9 mouse cellular contexts compared by ENCODE assay signal in genomic region chr5:136045987-136046386, GRCm38 (mm10). TPM values are rescaled to one million over a fixed set of nuclear protein-coding genes. Genes with fewer than 3 reads are reported as not detected.
DNase-seq lines count a peak whose midpoint lies in the region; ATAC-seq and TF ChIP-seq lines count a peak whose summit lies in the region.
"Had no signal": no experiment of that assay in that cellular context is flagged by ENCODE, and none has a peak within 500 bp of the region (broad histone marks: within the 10 kb centered on the region; RNA-seq: fewer than 3 reads in every experiment).

No protein-coding gene starts in this region.

- no peak for ATAC-seq in liver, postnatal 0 days

- H3K9me3 ChIP-seq in liver, postnatal 0 days (ENCODE audit: low read length) = no peaks in the 10 kb centered on the region

- H3K4me1 ChIP-seq in liver, postnatal 0 days (ENCODE audit: insufficient read depth) = no peaks in the 10 kb centered on the region

- no peaks in the 10 kb centered on the region for H3K27me3 ChIP-seq in liver, postnatal 0 days (ENCODE audit: insufficient read depth, low read length)

- H3K27ac ChIP-seq in liver, postnatal 0 days (ENCODE audit: low read depth) = no peak overlapping the region

- no peak overlapping the region for H3K4me3 ChIP-seq in liver, postnatal 0 days (ENCODE audit: low read depth, low read length)

- no peak overlapping the region for H3K4me2 ChIP-seq in liver, postnatal 0 days (ENCODE audit: low read depth, low read length)

- TF ChIP-seq CTCF in liver, postnatal 0 days (IDR thresholded peaks at IDR 0.05; ENCODE audit: low read depth) = peak; percentile 83

- H3K36me3 ChIP-seq in liver, postnatal 0 days (replicated peaks; ENCODE audit: insufficient read depth, low read length) = no peaks in the 10 kb centered on the region

- TF ChIP-seq EP300 in liver, postnatal 0 days (IDR thresholded peaks at IDR 0.05; ENCODE audit: low read depth) = no peak

- H3K9ac ChIP-seq in liver, postnatal 0 days (replicated peaks) = no peak overlapping the region

- 3% methylated on average over 10 of the region's 10 CpGs for whole genome bisulfite sequencing in liver, postnatal 0 days (ENCODE audit: insufficient replicate concordance)

- DNase-seq in CD8-positive naive resting alpha-beta T cell, adult 2 months (ENCODE audit: low read depth in 2 of 2, low spot score in 2 of 2) = peak; percentile 68 to 86
- peak; percentile 82 for DNase-seq in adrenal gland, adult 2 months
- DNase-seq in embryo, embryonic 11.5 days (ENCODE audit: low read depth, low spot score) = peak; percentile 69
- peak; percentile 75 to 93 for DNase-seq in heart, adult 18-20 months
- peak; percentile 95 for DNase-seq in kidney, postnatal 10 days
- DNase-seq in liver, postnatal 0 days = peak; percentile 87
- peak; percentile 70 for DNase-seq in retina, postnatal 7 days (ENCODE audit: low read depth, low spot score)
- DNase-seq in urinary bladder, adult 18-20 months (ENCODE audit: low spot score in 2 of 2) = peak; percentile 71 to 90

RNA-seq across cellular contexts. Expression of gene Upk3b, which starts 7.7 kb away (rescaled TPM):
- 10 to 100 TPM in 1 of 2 experiments, 1 to 10 TPM in 1; 8.8 to 10.8 TPM for total RNA-seq in adrenal gland, adult 2 months (2021)
- 8.5 and 8.9 TPM in 2 replicates for polyA plus RNA-seq in adrenal gland, adult 2 months (2012; rRNA removed)
- 10 to 100 TPM; 11.1 to 23.7 TPM for total RNA-seq in heart, adult 18-20 months (2021)
- 4.0 and 4.7 TPM in 2 replicates for polyA plus RNA-seq in liver, postnatal 0 days (2015; fragmentation: Nextera tagmentation; extraction: Ambion mirVana)
- total RNA-seq: left cerebral cortex, adult 8-10 months had no signal

RNA-seq across cellular contexts. Expression of gene Upk3bl, which starts 8.3 kb away (rescaled TPM):
- total RNA-seq in adrenal gland, adult 2 months (2021) = under 1 TPM in 1 of 2 experiments, not detected in 1; 0.35 TPM
- polyA plus RNA-seq in adrenal gland, adult 2 months (2012; rRNA removed) = 0.30 TPM in 1 of 2 replicates, not detected in the other
- not detected for total RNA-seq in heart, adult 18-20 months (2021)
- not detected in 2 replicates for polyA plus RNA-seq in liver, postnatal 0 days (2015; fragmentation: Nextera tagmentation; extraction: Ambion mirVana)

RNA-seq across cellular contexts. Expression of gene Rasa4, which starts 37.7 kb away (rescaled TPM):
- total RNA-seq in adrenal gland, adult 2 months (2021) = 10 to 100 TPM; 10.5 to 14.7 TPM
- polyA plus RNA-seq in adrenal gland, adult 2 months (2012; rRNA removed) = 29.5 and 34.4 TPM in 2 replicates
- total RNA-seq in heart, adult 18-20 months (2021) = 1 to 10 TPM; 4.8 to 5.4 TPM
- 2.1 TPM in 2 replicates for polyA plus RNA-seq in liver, postnatal 0 days (2015; fragmentation: Nextera tagmentation; extraction: Ambion mirVana)

RNA-seq across cellular contexts. Expression of gene Dtx2, which starts 51.4 kb away (rescaled TPM):
- 10 to 100 TPM; 13.6 to 19.0 TPM for total RNA-seq in adrenal gland, adult 2 months (2021)
- 30.1 and 34.3 TPM in 2 replicates for polyA plus RNA-seq in adrenal gland, adult 2 months (2012; rRNA removed)
- total RNA-seq in heart, adult 18-20 months (2021) = 1 to 10 TPM; 6.5 to 8.1 TPM
- polyA plus RNA-seq in liver, postnatal 0 days (2015; fragmentation: Nextera tagmentation; extraction: Ambion mirVana) = 4.8 and 4.9 TPM in 2 replicates
